Mouse (Mus musculus) intestine, embryonic 14.5 days (tissue): ENCODE data around the gene Brox. TPM values are rescaled to one million over a fixed set of nuclear protein-coding genes. Genes with fewer than 3 reads are reported as not detected.
"Not testable (repeated sequence)": the region's sequence is repeated elsewhere in the genome, so short reads cannot be mapped to it uniquely, and the experiment has no call there.

Source experiments
- ATAC-seq: fragments of 200-750 bp; cut with Nextera tagmentation; replicated peaks from 2 replicates; pipeline ENCODE4 v1.8.0; 2017; ENCODE audit warnings: low read depth, moderate number of reproducible peaks, moderate TSS enrichment, moderate library complexity; ENCODE audit not compliant: low FRiP score, low TSS enrichment
- DNase-seq: peaks from one replicate; pipeline ENCODE4 v3.0.0-alpha.2; 2018; ENCODE audit warnings: low spot score
- H3K27ac ChIP-seq: fragments of 300-500 bp; sonication (generic); 2 replicates; pipeline ENCODE4 v1.5.1; 2014; ENCODE audit warnings: low read depth, mild to moderate bottlenecking, control low read depth
- H3K27me3 ChIP-seq: fragments of 300-500 bp; sonication (generic); replicated peaks from 2 replicates; pipeline ENCODE4 v1.6.1; 2014; ENCODE audit warnings: low read length, control low read depth; ENCODE audit not compliant: control insufficient read depth, insufficient read depth
- H3K36me3 ChIP-seq: fragments of 300-500 bp; sonication (generic); 2 replicates; pipeline ENCODE4 v1.6.1; 2014; ENCODE audit warnings: low read length, control low read depth; ENCODE audit not compliant: control insufficient read depth, insufficient read depth
- H3K4me1 ChIP-seq: fragments of 300-500 bp; sonication (generic); replicated peaks from 2 replicates; pipeline ENCODE4 v1.6.1; 2014; ENCODE audit warnings: low read length, control low read depth, mixed read lengths; ENCODE audit not compliant: control insufficient read depth, insufficient read depth
- H3K4me2 ChIP-seq: fragments of 300-500 bp; sonication (generic); 2 replicates; pipeline ENCODE4 v1.6.1; 2014; ENCODE audit warnings: low read length
- H3K4me3 ChIP-seq: fragments of 300-500 bp; sonication (generic); 2 replicates; pipeline ENCODE4 v1.5.1; 2014; ENCODE audit warnings: low read depth, low read length, control low read depth, mixed read lengths
- H3K9ac ChIP-seq: fragments of 300-500 bp; sonication (generic); 2 replicates; pipeline ENCODE4 v1.6.1; 2014; ENCODE audit warnings: mild to moderate bottlenecking, low read length
- H3K9me3 ChIP-seq: fragments of 300-500 bp; sonication (generic); 2 replicates; pipeline ENCODE4 v1.6.1; 2016; ENCODE audit warnings: low read length, control low read depth; ENCODE audit not compliant: control insufficient read depth
- WGBS: fragments of 180-500 bp; shearing (Covaris S2); extraction: QIAGEN DNeasy Blood & Tissue Kit; methylation state at CpG from one replicate; pipeline ENCODE4 v1.1.7; 2014; 5-methylcytosine and 5-hydroxymethylcytosine counted together
- polyA plus RNA-seq: library from polyadenylated mRNA; unstranded; fragments of >200 nt; fragmentation: Nextera tagmentation; extraction: Ambion mirVana; gene quantifications from 2 replicates; pipeline ENCODE4 v1.2.1, GENCODE M21; 2014

The Brox gene
- polyA plus RNA-seq, result 44.7 and 48.7 TPM in 2 replicates

DNA sequence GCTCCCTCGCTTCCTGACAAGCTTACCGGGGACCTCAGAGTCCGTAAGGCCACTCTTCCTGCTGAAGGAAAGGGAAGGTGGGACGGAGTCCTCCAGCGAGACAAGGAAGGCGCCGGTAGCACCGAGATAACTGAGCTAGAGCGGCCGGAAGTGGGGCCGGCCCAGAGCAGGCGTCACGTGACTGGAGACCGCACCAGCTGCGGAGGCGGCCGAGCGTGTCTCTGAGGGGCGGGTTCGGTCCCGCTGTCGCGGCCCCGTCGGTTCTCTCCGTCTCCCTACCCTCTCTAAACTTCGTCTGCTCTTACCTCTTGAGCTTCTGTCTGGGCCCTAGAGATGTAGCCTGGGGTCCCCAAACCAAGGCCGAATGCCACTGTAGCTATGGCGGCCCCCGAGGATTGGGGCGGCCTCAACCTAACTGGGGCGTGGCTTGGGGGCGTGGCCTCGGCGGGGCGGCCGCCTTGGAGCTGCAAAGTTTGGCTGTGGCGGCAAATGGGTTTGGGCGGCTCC is at the start of gene Brox:
Gene Brox, minus strand, starts transcription at position 393 of the 507 bp plus-strand sequence.
- H3K36me3 ChIP-seq, result peaks cover 21% of the 10 kb centered on the region
- H3K4me3 ChIP-seq, result peak within 1 kb of the TSS; percentile 47
- ATAC-seq, result peak; percentile 89
- 0% methylated on average over 38 of the region's 39 CpGs for WGBS
- peak within 1 kb of the TSS; percentile 49 for H3K4me2 ChIP-seq
- no peaks in the 10 kb centered on the region for H3K27me3 ChIP-seq
- DNase-seq, result peak; percentile 99
- H3K27ac ChIP-seq, result peak within 1 kb of the TSS; percentile 23; the same call in 1 of the 2 replicates
- no peaks in the 10 kb centered on the region for H3K4me1 ChIP-seq
- no peaks in the 10 kb centered on the region for H3K9me3 ChIP-seq
- peak within 1 kb of the TSS; percentile 34 for H3K9ac ChIP-seq

DNA sequence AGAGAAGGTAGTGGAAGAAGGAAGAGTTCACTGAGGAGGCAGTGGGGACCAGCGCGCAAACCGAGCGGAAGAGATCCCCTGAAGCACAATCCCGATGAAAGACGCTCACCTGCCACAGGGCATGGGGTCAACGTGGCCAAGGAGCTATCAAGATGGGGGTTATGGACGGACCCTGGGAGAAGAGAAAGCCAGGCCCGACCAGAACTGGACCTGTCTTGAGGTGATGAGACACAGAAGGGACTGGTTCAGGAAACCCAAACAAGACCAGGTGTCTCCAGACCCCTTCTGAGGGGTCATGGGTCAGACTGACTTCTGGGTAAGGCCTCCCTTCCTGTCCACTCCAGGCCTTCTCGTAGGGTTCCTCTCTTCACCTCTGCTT is 48.7 kb upstream of the Brox start:
- Histone ChIP-seq H3K9me3 (no peaks in the 10 kb centered on the region), H3K36me3 (peaks cover 48% of the 10 kb centered on the region), H3K9ac (peak overlapping the region; percentile 83), H3K4me3 (peak overlapping the region; percentile 74), H3K4me1 (no peaks in the 10 kb centered on the region), H3K27ac (no peak overlapping the region), H3K4me2 (peak overlapping the region; percentile 78), H3K27me3 (no peaks in the 10 kb centered on the region)
- DNase-seq (no peak), ATAC-seq (peak; percentile 33)
- WGBS, result 2% methylated on average over 10 of the region's 10 CpGs

DNA sequence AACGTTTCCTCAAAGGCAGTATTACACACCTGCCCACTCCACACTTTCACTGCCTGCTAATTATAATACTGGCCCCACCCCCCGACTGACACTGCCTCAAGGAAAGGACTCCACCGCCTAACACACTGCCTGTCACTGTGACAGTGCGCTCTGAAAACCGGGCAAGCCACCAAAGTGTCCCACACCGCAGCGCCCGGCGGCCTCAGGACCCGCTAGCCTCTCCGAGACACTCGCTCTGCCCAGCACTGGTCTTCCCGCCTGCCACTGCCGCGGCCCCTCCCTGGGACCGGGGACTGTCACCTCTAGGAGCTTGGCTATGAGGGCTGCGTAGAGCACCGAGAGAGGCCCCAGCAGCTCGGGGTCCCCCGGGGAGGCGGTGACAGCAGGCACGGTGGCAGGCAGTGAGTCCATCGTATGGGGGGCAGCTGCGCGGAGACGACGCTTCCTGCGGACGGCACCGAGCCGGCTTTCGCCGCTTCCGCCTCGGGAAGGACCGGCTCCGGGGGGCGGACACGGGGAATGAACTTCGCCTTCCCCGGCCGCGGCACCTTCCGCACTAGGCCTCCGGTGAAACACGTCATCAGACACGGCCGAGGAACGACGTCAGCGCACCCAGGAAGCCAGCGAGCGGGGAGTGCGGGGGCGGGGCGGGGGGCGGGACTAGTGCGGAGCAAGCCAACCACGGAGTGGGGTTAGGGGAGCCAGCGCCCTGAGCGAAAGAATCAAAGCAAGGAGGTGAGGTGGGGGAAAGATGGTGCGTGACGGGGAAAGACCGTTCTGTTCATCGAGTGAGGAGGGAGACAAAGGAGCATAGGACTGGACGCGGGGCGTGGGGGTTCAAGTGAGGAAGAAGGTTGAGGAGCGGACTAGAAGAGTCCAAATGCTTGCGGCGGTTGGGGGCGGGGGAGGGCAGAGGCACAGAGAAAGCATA is 48.1 kb upstream of the Brox start:
- peak; percentile 98 for ATAC-seq
- peak overlapping the region; percentile 71 for H3K27ac ChIP-seq
- H3K9me3 ChIP-seq, result no peaks in the 10 kb centered on the region
- H3K9ac ChIP-seq, result peak overlapping the region; percentile 83
- WGBS, result under 1% methylated on average over 72 of the region's 72 CpGs
- peaks cover 48% of the 10 kb centered on the region for H3K36me3 ChIP-seq
- peak overlapping the region; percentile 74 for H3K4me3 ChIP-seq
- peak overlapping the region; percentile 78 for H3K4me2 ChIP-seq
- DNase-seq, result peak; percentile 94
- no peaks in the 10 kb centered on the region for H3K4me1 ChIP-seq
- no peaks in the 10 kb centered on the region for H3K27me3 ChIP-seq

DNA sequence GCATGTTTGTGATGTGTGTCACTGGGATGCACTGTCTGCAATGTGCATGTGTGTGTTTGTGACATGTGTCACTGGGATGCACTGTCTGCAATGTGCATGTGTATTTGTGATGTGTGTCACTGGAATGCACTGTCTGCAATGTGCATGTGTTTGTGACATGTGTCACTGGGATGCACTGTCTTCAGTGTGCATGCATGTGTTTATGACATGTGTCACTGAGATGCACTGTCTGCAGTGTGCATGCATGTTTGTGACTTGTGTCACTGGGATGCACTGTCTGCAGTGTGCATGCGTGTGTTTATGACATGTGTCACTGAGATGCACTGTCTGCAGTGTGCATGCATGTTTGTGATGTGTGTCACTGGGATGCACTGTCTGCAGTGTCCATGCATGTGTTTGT is 45.8 kb upstream of the Brox start:
- not testable (repeated sequence) for H3K27ac ChIP-seq, H3K4me3 ChIP-seq, H3K27me3 ChIP-seq, H3K9me3 ChIP-seq, H3K4me1 ChIP-seq, H3K4me2 ChIP-seq, ATAC-seq, H3K9ac ChIP-seq, DNase-seq
- WGBS, result 94% methylated on average over 1 of the region's 1 CpGs
- H3K36me3 ChIP-seq, result peaks cover 48% of the 10 kb centered on the region

DNA sequence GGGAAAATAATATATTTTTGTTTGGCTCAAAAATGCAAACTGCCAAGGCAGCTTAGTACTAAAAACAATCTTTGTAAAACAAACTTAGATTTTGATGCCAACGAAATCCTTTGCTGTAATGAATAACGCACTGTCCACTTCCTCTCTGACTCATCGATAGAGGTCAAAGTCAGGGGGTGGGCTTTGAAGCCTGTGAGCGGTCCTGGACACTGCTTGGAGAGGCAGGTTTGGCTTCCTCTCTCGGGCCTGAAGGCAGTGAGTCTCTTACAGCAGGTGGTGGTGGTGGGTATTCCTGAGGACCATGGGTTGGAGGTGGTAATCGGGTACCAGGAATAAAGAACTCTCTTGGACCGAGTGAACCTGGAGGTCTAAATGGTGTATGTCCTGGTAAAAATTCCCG is 30.1 kb upstream of the Brox start:
- H3K9ac ChIP-seq, result no peak overlapping the region
- DNase-seq, result no peak
- WGBS, result 91% methylated on average over 8 of the region's 8 CpGs
- no peak for ATAC-seq
- H3K4me1 ChIP-seq, result no peaks in the 10 kb centered on the region
- H3K36me3 ChIP-seq, result peaks cover 87% of the 10 kb centered on the region
- no peak overlapping the region for H3K4me3 ChIP-seq
- no peaks in the 10 kb centered on the region for H3K9me3 ChIP-seq
- H3K4me2 ChIP-seq, result no peak overlapping the region
- no peaks in the 10 kb centered on the region for H3K27me3 ChIP-seq
- H3K27ac ChIP-seq, result no peak overlapping the region

DNA sequence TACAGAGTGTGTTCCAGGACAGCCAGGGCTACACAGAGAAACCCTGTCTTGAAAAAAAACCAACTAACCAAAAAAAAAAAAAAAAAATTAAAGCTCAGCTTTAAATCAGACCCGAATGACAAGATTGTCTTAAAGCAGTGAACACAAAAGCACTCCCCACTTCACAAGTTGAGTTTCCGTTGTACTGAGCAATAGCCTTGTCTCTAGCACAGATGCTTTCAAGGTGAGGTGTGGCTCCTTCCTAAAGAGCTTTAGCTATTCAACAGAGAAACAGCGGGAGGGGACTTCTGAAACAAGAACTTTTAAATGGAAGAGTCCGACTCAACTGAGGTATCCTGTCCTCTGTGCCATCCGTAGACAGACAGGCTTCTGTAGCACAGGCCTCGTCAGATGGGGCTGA is 27.4 kb upstream of the Brox start:
- no peak overlapping the region for H3K4me2 ChIP-seq
- H3K9me3 ChIP-seq, result no peaks in the 10 kb centered on the region
- WGBS, result 95% methylated on average over 6 of the region's 6 CpGs
- DNase-seq, result no peak
- H3K27me3 ChIP-seq, result no peaks in the 10 kb centered on the region
- no peak overlapping the region for H3K9ac ChIP-seq
- H3K4me3 ChIP-seq, result no peak overlapping the region
- H3K27ac ChIP-seq, result no peak overlapping the region
- H3K4me1 ChIP-seq, result no peaks in the 10 kb centered on the region
- peaks cover 80% of the 10 kb centered on the region for H3K36me3 ChIP-seq
- no peak for ATAC-seq

DNA sequence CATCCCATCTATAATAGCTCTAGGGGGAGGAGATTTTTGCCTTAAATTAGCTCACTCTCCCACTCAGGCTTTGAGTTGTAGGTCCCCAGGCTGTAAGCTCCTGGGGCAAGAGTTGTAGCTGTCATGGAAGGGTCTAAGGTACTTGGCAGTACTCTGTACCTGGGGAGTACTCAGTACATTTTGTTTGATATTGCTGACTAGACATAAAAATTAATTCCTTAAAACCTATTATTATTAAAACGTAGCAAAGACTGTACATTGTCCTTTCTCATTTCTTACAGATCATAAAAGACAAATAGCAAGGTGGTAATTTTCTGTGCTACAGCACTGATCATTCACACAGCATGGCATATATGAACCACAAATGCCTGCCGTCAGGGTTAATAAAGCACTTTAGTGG is 26.9 kb upstream of the Brox start:
- Histone ChIP-seq H3K4me3 (no peak overlapping the region), H3K4me1 (no peaks in the 10 kb centered on the region), H3K4me2 (no peak overlapping the region), H3K36me3 (peaks cover 80% of the 10 kb centered on the region), H3K9ac (no peak overlapping the region), H3K9me3 (no peaks in the 10 kb centered on the region), H3K27ac (no peak overlapping the region), H3K27me3 (no peaks in the 10 kb centered on the region)
- DNase-seq (no peak), ATAC-seq (no peak)
- 96% methylated on average over 2 of the region's 2 CpGs for WGBS

DNA sequence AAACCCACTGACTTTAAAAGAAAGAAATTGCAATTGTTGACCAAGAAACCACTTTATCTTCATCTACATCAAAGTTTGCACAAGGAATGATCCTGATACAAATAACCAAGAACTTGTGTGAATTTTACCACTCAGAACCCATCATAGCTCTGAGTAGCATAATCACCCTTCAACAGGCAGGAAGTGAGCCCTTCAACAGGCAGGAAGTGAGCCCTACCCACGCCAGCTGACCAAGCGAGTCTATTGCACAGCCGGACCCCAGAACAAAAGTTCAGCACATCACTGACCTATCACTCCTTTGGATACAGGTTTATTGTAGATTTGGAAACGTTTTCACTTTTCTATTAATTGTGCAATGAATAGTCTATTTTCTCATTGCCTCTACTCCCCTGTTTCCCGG is 25.4 kb upstream of the Brox start:
- not testable (repeated sequence) for H3K9me3 ChIP-seq, H3K27me3 ChIP-seq, ATAC-seq, H3K9ac ChIP-seq, H3K27ac ChIP-seq, H3K4me3 ChIP-seq, H3K4me1 ChIP-seq, H3K4me2 ChIP-seq, DNase-seq
- 91% methylated on average over 5 of the region's 5 CpGs for WGBS
- peaks cover 78% of the 10 kb centered on the region for H3K36me3 ChIP-seq
